Mouse (Mus musculus) MEL (cell line): ENCODE data around the gene Tnfrsf8. TPM values are rescaled to one million over a fixed set of nuclear protein-coding genes. Genes with fewer than 3 reads are reported as not detected.
A peak's percentile ranks its signal among the peaks of the same experiment; 100 is the strongest.

Source experiments
- DNase-seq: peaks from one replicate; pipeline ENCODE4 v3.0.0; 2011; ENCODE audit warnings: low read depth, low spot score
- H3K27ac ChIP-seq: 2 replicates; pipeline ENCODE4 v1.5.1; 2012; ENCODE audit warnings: low read depth, mild to moderate bottlenecking, control low read depth, low read length, moderate library complexity; ENCODE audit not compliant: control insufficient read depth
- H3K27me3 ChIP-seq, 2 experiments: fragments of 150-350 bp in 1 of 2; sonication (generic) in 1 of 2; 2 replicates each; pipeline ENCODE4 v1.6.1; 2012; ENCODE audit warnings: low read length in 2 of 2, mild to moderate bottlenecking in 2 of 2, improper control_type of control experiment in 1 of 2, moderate library complexity in 1 of 2; ENCODE audit not compliant: insufficient read depth in 2 of 2, control insufficient read depth in 1 of 2
- H3K36me3 ChIP-seq, 2 experiments: 2 replicates each; pipeline ENCODE4 v1.6.1; 2012 to 2014; ENCODE audit warnings: low read length in 2 of 2, improper control_type of control experiment in 1 of 2, inconsistent platforms in 1 of 2, mild to moderate bottlenecking in 1 of 2; ENCODE audit not compliant: insufficient read depth in 2 of 2, control insufficient read depth in 1 of 2
- H3K4me1 ChIP-seq, 2 experiments: fragments of 150-350 bp in 1 of 2; sonication (generic) in 1 of 2; 2 replicates each; pipeline ENCODE4 v1.6.1; 2012; ENCODE audit warnings: low read length in 2 of 2, improper control_type of control experiment in 1 of 2, mild to moderate bottlenecking in 1 of 2; ENCODE audit not compliant: insufficient read depth in 2 of 2, control insufficient read depth in 1 of 2
- H3K4me3 ChIP-seq, 2 experiments: fragments of 150-350 bp in 1 of 2; sonication (generic) in 1 of 2; 2 replicates each; pipeline ENCODE4 v1.5.1; 2012; ENCODE audit warnings: low read depth in 2 of 2, low read length in 2 of 2, mild to moderate bottlenecking in 2 of 2, moderate library complexity in 2 of 2, control low read depth in 1 of 2, improper control_type of control experiment in 1 of 2; ENCODE audit not compliant: control insufficient read depth in 1 of 2, insufficient read depth in 1 of 2
- H3K79me2 ChIP-seq: 2 replicates; pipeline ENCODE4 v1.6.1; 2012; ENCODE audit warnings: mild to moderate bottlenecking, low read length, moderate library complexity; ENCODE audit not compliant: control insufficient read depth, poor library complexity, insufficient read depth
- H3K9ac ChIP-seq: 2 replicates; pipeline ENCODE4 v1.6.1; 2012; ENCODE audit warnings: low read depth, mild to moderate bottlenecking, control low read depth, low read length, moderate library complexity; ENCODE audit not compliant: control insufficient read depth, poor library complexity, severe bottlenecking
- H3K9me3 ChIP-seq: fragments of 150-350 bp; sonication (generic); replicated peaks from 2 replicates; pipeline ENCODE4 v1.6.1; 2012; ENCODE audit warnings: mild to moderate bottlenecking, low read length, improper control_type of control experiment, moderate library complexity; ENCODE audit not compliant: insufficient read depth
- CTCF ChIP-seq, 3 experiments: IDR thresholded peaks in 2 of 3; conservative IDR thresholded peaks in 1 of 3; 2 replicates each; pipeline ENCODE4 v1.5.1; 2011 to 2012; ENCODE audit warnings: low read length in 3 of 3, low read depth in 2 of 3, mild to moderate bottlenecking in 2 of 3, improper control_type of control experiment in 1 of 3, inconsistent platforms in 1 of 3, mixed read lengths in 1 of 3, moderate library complexity in 1 of 3; ENCODE audit not compliant: control insufficient read depth in 1 of 3, insufficient read depth in 1 of 3, poor library complexity in 1 of 3, severe bottlenecking in 1 of 3
- EP300 ChIP-seq, 2 experiments: IDR thresholded peaks; 2 replicates each; pipeline ENCODE4 v1.6.1; 2011; ENCODE audit warnings: improper control_type of control experiment in 2 of 2, low read length in 2 of 2, low read depth in 1 of 2, mild to moderate bottlenecking in 1 of 2
- HCFC1 ChIP-seq: IDR thresholded peaks from 2 replicates; pipeline ENCODE4 v1.6.1; 2012; ENCODE audit warnings: low read depth, mild to moderate bottlenecking, inconsistent platforms, low read length, improper control_type of control experiment, moderate library complexity
- MAX ChIP-seq: IDR thresholded peaks from 2 replicates; pipeline ENCODE4 v1.6.1; 2011; ENCODE audit warnings: low read length, improper control_type of control experiment
- MAZ ChIP-seq: IDR thresholded peaks from 2 replicates; pipeline ENCODE4 v1.6.1; 2012; ENCODE audit warnings: low read depth, mild to moderate bottlenecking, inconsistent platforms, low read length, improper control_type of control experiment
- MXI1 ChIP-seq: IDR thresholded peaks from 2 replicates; pipeline ENCODE4 v1.6.1; 2011; ENCODE audit warnings: mild to moderate bottlenecking, low read depth, low read length, improper control_type of control experiment
- MYB ChIP-seq: IDR thresholded peaks from 2 replicates; pipeline ENCODE4 v1.6.1; 2011; ENCODE audit warnings: mild to moderate bottlenecking, low read depth, low read length, improper control_type of control experiment
- NELFE ChIP-seq: IDR thresholded peaks from 2 replicates; pipeline ENCODE4 v1.6.1; 2011; ENCODE audit warnings: low read depth, low read length, improper control_type of control experiment
- RAD21 ChIP-seq: IDR thresholded peaks from 2 replicates; pipeline ENCODE4 v1.6.1; 2011; ENCODE audit warnings: mild to moderate bottlenecking, low read depth, low read length, improper control_type of control experiment
- TAL1 ChIP-seq: IDR thresholded peaks from 2 replicates; pipeline ENCODE4 v1.6.1; 2012; ENCODE audit warnings: mild to moderate bottlenecking, inconsistent platforms, low read length, moderate library complexity, mixed read lengths
- TCF12 ChIP-seq: IDR thresholded peaks from 2 replicates; pipeline ENCODE4 v1.6.1; 2014; ENCODE audit warnings: low read depth, mild to moderate bottlenecking, inconsistent platforms, low read length, improper control_type of control experiment, moderate library complexity
- USF1 ChIP-seq: IDR thresholded peaks from 2 replicates; pipeline ENCODE4 v1.6.1; 2014; ENCODE audit warnings: low read depth, mild to moderate bottlenecking, inconsistent platforms, low read length, improper control_type of control experiment, moderate library complexity
- USF2 ChIP-seq, 2 experiments: IDR thresholded peaks; 2 replicates each; pipeline ENCODE4 v1.6.1; 2011 to 2012; ENCODE audit warnings: improper control_type of control experiment in 2 of 2, low read length in 2 of 2, borderline replicate concordance in 1 of 2, inconsistent platforms in 1 of 2, low read depth in 1 of 2, mild to moderate bottlenecking in 1 of 2; ENCODE audit not compliant: insufficient read depth in 1 of 2
- ZC3H11A ChIP-seq: IDR thresholded peaks from 2 replicates; pipeline ENCODE4 v1.6.1; 2012; ENCODE audit warnings: low read depth, mild to moderate bottlenecking, inconsistent platforms, low read length, improper control_type of control experiment
- ZMIZ1 ChIP-seq: IDR thresholded peaks from 2 replicates; pipeline ENCODE4 v1.6.1; 2012; ENCODE audit warnings: low read depth, mild to moderate bottlenecking, inconsistent platforms, low read length, improper control_type of control experiment, moderate library complexity
- ZNF384 ChIP-seq: IDR thresholded peaks from 2 replicates; pipeline ENCODE4 v1.6.1; 2012; ENCODE audit warnings: low read depth, mild to moderate bottlenecking, inconsistent platforms, low read length, improper control_type of control experiment
- polyA plus RNA-seq, 2 experiments: library from polyadenylated mRNA; stranded (reverse) in 1 of 2; unstranded in 1 of 2; fragments of >175 nt in 1 of 2; fragments of >200 nt in 1 of 2; gene quantifications; 2 replicates each; pipeline versions ENCODE4 v1.2.1 to v1.2.4; 2012; ENCODE audit warnings: low replicate concordance in 2 of 2, low read depth in 1 of 2; ENCODE audit not compliant: insufficient read length in 2 of 2, insufficient read depth in 1 of 2, missing spikeins in 1 of 2
- total RNA-seq: library from RNA; depleted of rRNA; stranded (reverse); fragments of 300-350 nt; gene quantifications from 2 replicates; pipeline ENCODE4 v1.2.3, GENCODE M21; 2012

Tnfrsf8 gene
- total and polyA plus RNA-seq, 3 experiments, result not detected

DNA sequence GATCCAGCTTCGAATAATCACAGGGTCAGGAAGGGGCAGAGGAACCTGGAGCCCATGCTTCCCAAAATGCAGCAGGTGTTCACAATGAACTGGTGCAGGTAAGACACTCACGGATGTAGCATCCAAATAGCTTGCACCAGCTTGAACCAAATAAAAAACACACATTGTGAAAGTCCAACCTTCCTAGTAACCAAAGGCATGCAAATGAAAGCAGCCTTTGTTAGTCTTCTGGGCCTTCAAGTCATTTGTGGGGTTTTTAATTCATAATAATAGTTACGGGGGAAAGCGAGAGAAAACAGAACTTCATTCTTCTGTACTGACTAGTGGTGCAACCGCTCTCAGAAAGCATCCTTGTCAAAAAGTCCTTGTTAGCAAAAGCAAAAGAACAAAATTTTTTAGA lies 1.7 kb upstream of the Tnfrsf8 start:
- TF ChIP-seq TAL1, result no peak
- no peak for TF ChIP-seq EP300 (IDR thresholded peaks at IDR 0.05; ENCODE audit: low read depth in 1 of 2, low read length in 2 of 2)
- TF ChIP-seq ZC3H11A, result no peak
- no peak for TF ChIP-seq MAX
- no peak for TF ChIP-seq MYB
- no peak for TF ChIP-seq HCFC1
- no peak for TF ChIP-seq NELFE
- no peak for TF ChIP-seq RAD21
- no peak for TF ChIP-seq CTCF (IDR thresholded peaks at IDR 0.05 in 2 of 3, conservative IDR thresholded peaks at IDR 0.05 in 1 of 3; ENCODE audit: control insufficient read depth in 1 of 3, insufficient read depth in 1 of 3, low read depth in 2 of 3, low read length in 3 of 3, poor library complexity in 1 of 3, severe bottlenecking in 1 of 3)
- no peak for TF ChIP-seq USF2 (IDR thresholded peaks at IDR 0.05; ENCODE audit: borderline replicate concordance in 1 of 2, insufficient read depth in 1 of 2, low read depth in 1 of 2, low read length in 2 of 2)
- peaks cover 6 to 16% of the 10 kb centered on the region in 2 experiments for H3K4me1 ChIP-seq
- no peaks in the 10 kb centered on the region for H3K27me3 ChIP-seq
- no peak overlapping the region for H3K4me3 ChIP-seq
- no peak for DNase-seq
- no peaks in the 10 kb centered on the region for H3K79me2 ChIP-seq
- peaks cover 0 to 10% of the 10 kb centered on the region in 2 experiments; a peak in 1 of 4 replicates for H3K36me3 ChIP-seq
- no peak overlapping the region for H3K27ac ChIP-seq
- no peaks in the 10 kb centered on the region for H3K9me3 ChIP-seq
- no peak overlapping the region for H3K9ac ChIP-seq

DNA sequence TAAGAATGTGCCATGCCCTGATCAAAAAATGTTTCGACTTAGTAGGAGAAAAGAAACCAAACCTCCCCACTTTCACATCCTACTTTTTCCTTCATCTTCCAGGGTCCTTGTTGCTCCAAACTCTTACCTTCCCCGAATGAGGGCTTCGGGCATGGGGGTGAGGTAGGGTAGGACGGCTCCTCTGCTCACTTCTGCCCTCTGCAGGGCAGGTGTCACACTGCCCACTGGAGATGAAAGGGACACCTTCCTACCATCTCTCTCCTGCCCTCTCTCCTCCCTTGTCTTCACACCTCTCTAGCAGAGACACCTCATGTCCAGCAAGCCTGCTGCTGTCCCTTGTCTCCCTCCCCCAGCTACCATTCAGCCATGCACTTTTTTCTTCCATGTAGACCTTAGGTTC lies 998 bp downstream of the Tnfrsf8 start:
- no peaks in the 10 kb centered on the region for H3K27me3 ChIP-seq
- H3K9me3 ChIP-seq, result no peaks in the 10 kb centered on the region
- no peaks in the 10 kb centered on the region for H3K79me2 ChIP-seq
- 0 out of 6 replicates have a peak, but pooled peaks have one; percentile 5 to 6 (median 5) for TF ChIP-seq CTCF (IDR thresholded peaks at IDR 0.05 in 2 of 3, conservative IDR thresholded peaks at IDR 0.05 in 1 of 3; ENCODE audit: control insufficient read depth in 1 of 3, insufficient read depth in 1 of 3, low read depth in 2 of 3, low read length in 3 of 3, poor library complexity in 1 of 3, severe bottlenecking in 1 of 3)
- no peak for TF ChIP-seq TCF12
- no peak for TF ChIP-seq ZMIZ1
- no peak for TF ChIP-seq TAL1
- H3K4me3 ChIP-seq, result no peak overlapping the region
- no peak overlapping the region for H3K9ac ChIP-seq
- peaks cover 6 to 17% of the 10 kb centered on the region in 2 experiments for H3K4me1 ChIP-seq
- H3K27ac ChIP-seq, result no peak overlapping the region
- peaks cover 0 to 7% of the 10 kb centered on the region in 2 experiments; a peak in 1 of 4 replicates for H3K36me3 ChIP-seq
- DNase-seq, result no peak

DNA sequence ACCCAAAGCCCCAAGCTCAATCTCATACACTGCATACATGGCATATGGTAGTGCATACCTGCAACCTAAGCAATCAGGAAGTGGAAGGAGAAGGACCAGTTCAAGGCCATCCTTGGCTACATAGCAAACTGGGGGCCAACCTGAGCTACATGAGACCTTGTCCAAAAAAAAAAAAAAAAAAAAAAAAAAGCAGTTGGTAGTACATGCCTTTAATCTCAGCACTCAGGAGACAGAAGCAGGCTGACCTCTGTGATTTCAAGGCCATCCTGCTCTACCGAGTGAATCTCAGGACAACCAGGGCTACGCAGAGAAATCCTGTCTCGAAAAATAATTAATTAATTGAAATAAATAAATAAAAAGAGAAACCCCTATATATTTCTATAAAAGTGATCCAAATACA lies 1.7 kb downstream of the Tnfrsf8 start:
- H3K9me3 ChIP-seq, result no peaks in the 10 kb centered on the region
- no peak overlapping the region for H3K9ac ChIP-seq
- H3K4me1 ChIP-seq, result peaks cover 6 to 17% of the 10 kb centered on the region in 2 experiments
- DNase-seq, result no peak
- no peak for TF ChIP-seq EP300 (IDR thresholded peaks at IDR 0.05; ENCODE audit: low read depth in 1 of 2, low read length in 2 of 2)
- TF ChIP-seq ZNF384, result peak; percentile 54; the same call in 1 of the 2 replicates
- TF ChIP-seq USF1, result no peak
- no peak for TF ChIP-seq MAZ
- TF ChIP-seq TCF12, result no peak
- TF ChIP-seq MXI1, result no peak
- no peaks in the 10 kb centered on the region for H3K79me2 ChIP-seq
- no peak overlapping the region for H3K4me3 ChIP-seq
- no peak overlapping the region for H3K27ac ChIP-seq
- no peaks in the 10 kb centered on the region for H3K27me3 ChIP-seq
- peaks cover 0 to 6% of the 10 kb centered on the region in 2 experiments; a peak in 1 of 4 replicates for H3K36me3 ChIP-seq
